Mouse (Mus musculus): ENCODE measurements at regions not wholly inside any gene's neighbourhood (a gene's known extent, or its start where the extent isn't known, plus 50 kb on each side); places are given as distances from the start of the nearest gene placed in this dataset.

GRCm38 (mm10) chr9:94302575-94302974, 235.3 kb downstream of the 1190002N15Rik start:
- Histone ChIP-seq H3K27me3 (ENCODE audit: insufficient read depth, low read length) (no peaks in the 10 kb centered on the region), H3K9ac (no peak overlapping the region), H3K4me2 (ENCODE audit: low read depth) (no peak overlapping the region), H3K4me1 (ENCODE audit: insufficient read depth) (no peaks in the 10 kb centered on the region), H3K36me3 (ENCODE audit: insufficient read depth) (no peaks in the 10 kb centered on the region), H3K9me3 (ENCODE audit: low read length) (no peaks in the 10 kb centered on the region), H3K4me3 (ENCODE audit: low read depth, low read length) (no peak overlapping the region), H3K27ac (ENCODE audit: low read depth, low read length) (no peak overlapping the region)
- TF ChIP-seq CTCF (IDR thresholded peaks at IDR 0.05; ENCODE audit: low read depth) = no peak
- ATAC-seq (no peak), DNase-seq (no peak)
- 79% methylated on average over 3 of the region's 3 CpGs for WGBS

- WGBS = 68% methylated on average over 1 of the region's 1 CpGs
- H3K27me3 ChIP-seq (ENCODE audit: insufficient read depth, low read length) = no peaks in the 10 kb centered on the region
- ATAC-seq = no peak
- no peaks in the 10 kb centered on the region for H3K4me1 ChIP-seq (ENCODE audit: insufficient read depth)
- no peak overlapping the region for H3K9ac ChIP-seq
- H3K27ac ChIP-seq (ENCODE audit: low read depth, low read length) = no peak overlapping the region
- H3K9me3 ChIP-seq (ENCODE audit: low read length) = no peaks in the 10 kb centered on the region
- H3K4me2 ChIP-seq (ENCODE audit: low read depth) = no peak overlapping the region
- H3K4me3 ChIP-seq (ENCODE audit: low read depth, low read length) = no peak overlapping the region
- DNase-seq = no peak
- no peak for TF ChIP-seq CTCF (IDR thresholded peaks at IDR 0.05; ENCODE audit: low read depth)
- H3K36me3 ChIP-seq (ENCODE audit: insufficient read depth) = no peaks in the 10 kb centered on the region
Observed at GRCm38 (mm10) chr9:94301896-94302295, 236.0 kb downstream of the 1190002N15Rik start.

DNA sequence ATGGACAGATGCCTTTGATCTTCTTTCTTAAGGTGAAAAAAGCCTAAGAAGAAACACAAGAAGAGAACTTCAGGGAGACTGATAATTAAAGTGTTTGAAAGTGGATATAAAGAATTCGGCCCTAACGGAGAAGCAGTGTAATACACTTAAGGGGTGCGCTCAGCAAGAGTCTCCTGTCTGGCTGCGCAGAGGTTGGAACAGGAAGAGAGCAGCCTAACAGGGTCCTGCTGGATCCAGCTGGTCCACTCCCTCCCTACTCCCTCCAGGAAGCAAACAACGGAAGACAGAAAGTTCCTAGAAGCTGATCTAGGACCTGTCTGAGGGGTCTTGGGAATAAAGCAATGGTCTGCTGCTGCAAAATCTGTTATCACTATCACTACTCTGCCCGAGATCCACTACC, 242.4 kb downstream of the 1190002N15Rik start:
- DNase-seq = no peak
- Histone ChIP-seq H3K9ac (no peak overlapping the region), H3K36me3 (ENCODE audit: insufficient read depth) (no peaks in the 10 kb centered on the region), H3K27ac (ENCODE audit: low read depth, low read length) (no peak overlapping the region), H3K27me3 (ENCODE audit: insufficient read depth, low read length) (no peaks in the 10 kb centered on the region), H3K4me2 (ENCODE audit: low read depth) (no peak overlapping the region), H3K9me3 (ENCODE audit: low read length) (no peaks in the 10 kb centered on the region), H3K4me1 (ENCODE audit: insufficient read depth) (no peaks in the 10 kb centered on the region), H3K4me3 (ENCODE audit: low read depth, low read length) (no peak overlapping the region)
- no peak for ATAC-seq
- no peak for TF ChIP-seq CTCF (IDR thresholded peaks at IDR 0.05; ENCODE audit: low read depth)
- 86% methylated on average over 6 of the region's 6 CpGs for whole genome bisulfite sequencing

DNA sequence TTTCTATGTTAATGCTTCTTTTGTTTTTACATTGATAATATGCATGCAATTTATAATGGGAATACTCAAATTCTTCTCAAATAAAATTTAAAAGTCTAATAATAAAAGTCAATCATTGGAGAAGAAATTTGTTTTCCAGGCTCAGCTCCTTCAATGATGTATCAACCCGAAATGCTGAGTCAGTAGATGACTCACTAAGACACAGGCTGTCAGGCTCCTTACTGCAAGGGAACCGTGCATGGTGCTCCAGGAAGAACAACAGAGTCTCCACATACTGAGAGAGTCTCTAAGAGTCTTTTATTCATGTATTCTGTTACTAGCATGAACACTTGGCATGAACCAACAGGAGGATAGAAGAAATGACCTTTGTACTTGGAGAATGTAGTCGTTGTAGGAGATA, 245.7 kb downstream of the 1190002N15Rik start:
- H3K27me3 ChIP-seq (ENCODE audit: insufficient read depth, low read length) = no peaks in the 10 kb centered on the region
- DNase-seq = no peak
- H3K36me3 ChIP-seq (ENCODE audit: insufficient read depth) = no peaks in the 10 kb centered on the region
- no peak overlapping the region for H3K9ac ChIP-seq
- H3K27ac ChIP-seq (ENCODE audit: low read depth, low read length) = no peak overlapping the region
- H3K4me2 ChIP-seq (ENCODE audit: low read depth) = no peak overlapping the region
- H3K4me1 ChIP-seq (ENCODE audit: insufficient read depth) = no peaks in the 10 kb centered on the region
- ATAC-seq = no peak
- no peaks in the 10 kb centered on the region for H3K9me3 ChIP-seq (ENCODE audit: low read length)
- TF ChIP-seq CTCF (IDR thresholded peaks at IDR 0.05; ENCODE audit: low read depth) = no peak
- 72% methylated on average over 3 of the region's 3 CpGs for WGBS
- no peak overlapping the region for H3K4me3 ChIP-seq (ENCODE audit: low read depth, low read length)

DNA sequence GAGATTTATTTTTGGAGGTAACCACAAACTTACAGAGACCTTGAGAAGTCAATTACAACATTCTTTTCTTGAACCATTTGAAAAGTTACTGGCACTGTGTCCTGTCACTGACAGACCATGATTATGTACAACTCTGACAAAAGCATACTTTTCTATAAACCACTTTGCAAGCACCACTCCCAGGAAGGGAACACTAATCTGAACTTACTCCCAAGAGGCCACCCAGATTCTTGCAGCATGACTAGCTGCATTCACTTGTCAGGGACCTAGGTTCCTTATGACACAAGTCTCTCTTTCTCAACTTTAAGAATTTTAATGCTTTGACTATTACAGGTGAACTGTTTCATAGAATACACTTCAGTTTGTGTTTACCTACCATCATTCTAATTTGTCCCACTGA, 248.3 kb downstream of the 1190002N15Rik start:
- H3K27ac ChIP-seq (ENCODE audit: low read depth, low read length) = no peak overlapping the region
- H3K4me2 ChIP-seq (ENCODE audit: low read depth) = no peak overlapping the region
- no peak overlapping the region for H3K9ac ChIP-seq
- no peaks in the 10 kb centered on the region for H3K27me3 ChIP-seq (ENCODE audit: insufficient read depth, low read length)
- no peak for ATAC-seq
- DNase-seq = no peak
- TF ChIP-seq CTCF (IDR thresholded peaks at IDR 0.05; ENCODE audit: low read depth) = no peak
- no peaks in the 10 kb centered on the region for H3K4me1 ChIP-seq (ENCODE audit: insufficient read depth)
- H3K36me3 ChIP-seq (ENCODE audit: insufficient read depth) = no peaks in the 10 kb centered on the region
- H3K9me3 ChIP-seq (ENCODE audit: low read length) = no peaks in the 10 kb centered on the region
- no peak overlapping the region for H3K4me3 ChIP-seq (ENCODE audit: low read depth, low read length)

- Histone ChIP-seq H3K4me1 (ENCODE audit: insufficient read depth) (no peaks in the 10 kb centered on the region), H3K27me3 (ENCODE audit: insufficient read depth, low read length) (no peaks in the 10 kb centered on the region), H3K36me3 (ENCODE audit: insufficient read depth) (no peaks in the 10 kb centered on the region), H3K4me3 (ENCODE audit: low read depth, low read length) (no peak overlapping the region), H3K9me3 (ENCODE audit: low read length) (no peaks in the 10 kb centered on the region), H3K4me2 (ENCODE audit: low read depth) (no peak overlapping the region), H3K27ac (ENCODE audit: low read depth, low read length) (no peak overlapping the region), H3K9ac (no peak overlapping the region)
- ATAC-seq = no peak
- WGBS = 76% methylated on average over 2 of the region's 2 CpGs
- no peak for TF ChIP-seq CTCF (IDR thresholded peaks at IDR 0.05; ENCODE audit: low read depth)
- no peak for DNase-seq
Observed at GRCm38 (mm10) chr9:94287559-94287958, 250.3 kb downstream of the 1190002N15Rik start.

DNA sequence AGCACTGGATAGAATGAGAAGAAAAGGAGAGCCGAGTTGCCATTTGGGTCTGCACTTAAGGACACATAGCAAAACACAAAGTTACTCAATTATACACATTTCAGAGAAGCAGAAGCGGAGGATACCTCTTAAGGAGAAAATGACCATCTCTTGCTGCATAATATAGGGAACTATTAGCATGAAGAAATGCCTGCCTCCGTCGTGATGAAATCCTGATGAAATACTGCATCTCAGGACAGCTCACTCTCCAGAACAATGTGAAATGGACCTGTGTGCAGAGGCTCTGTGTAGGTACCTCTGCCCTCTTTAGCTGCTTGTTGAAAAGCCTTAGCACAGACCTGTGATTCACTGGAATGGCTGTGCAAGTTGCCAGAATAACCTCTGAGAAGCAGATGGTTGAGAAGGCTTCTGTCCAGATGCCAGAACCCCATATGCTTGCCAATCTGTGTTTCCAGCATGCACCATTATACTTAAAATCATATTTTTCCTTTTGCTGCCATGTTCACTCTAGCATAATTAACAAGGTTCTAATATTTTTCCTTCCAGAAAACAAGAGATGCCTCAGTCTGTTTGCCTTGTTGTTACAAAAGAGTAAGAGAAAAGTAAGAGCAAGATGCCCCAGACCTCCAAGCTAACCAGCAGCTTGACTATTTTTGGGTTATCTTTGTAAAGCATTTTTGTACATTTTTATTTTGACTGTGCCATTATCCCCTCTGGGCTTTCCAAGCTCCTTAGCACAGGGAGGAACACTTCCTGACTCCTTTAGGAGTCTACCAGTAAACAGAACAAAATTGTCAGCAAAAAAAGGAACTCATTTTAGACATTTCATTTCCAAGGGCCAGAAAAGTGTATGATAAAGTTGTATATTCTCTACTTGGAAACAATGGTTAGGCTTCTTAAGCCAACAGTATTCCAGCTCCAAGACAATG, 259.0 kb downstream of the 1190002N15Rik start:
- TF ChIP-seq CTCF (IDR thresholded peaks at IDR 0.05; ENCODE audit: low read depth) = no peak
- Histone ChIP-seq H3K4me2 (ENCODE audit: low read depth) (no peak overlapping the region), H3K27me3 (ENCODE audit: insufficient read depth, low read length) (no peaks in the 10 kb centered on the region), H3K27ac (ENCODE audit: low read depth, low read length) (no peak overlapping the region), H3K4me1 (ENCODE audit: insufficient read depth) (no peaks in the 10 kb centered on the region), H3K36me3 (ENCODE audit: insufficient read depth) (no peaks in the 10 kb centered on the region), H3K9me3 (ENCODE audit: low read length) (no peaks in the 10 kb centered on the region), H3K4me3 (ENCODE audit: low read depth, low read length) (no peak overlapping the region), H3K9ac (no peak overlapping the region)
- 72% methylated on average over 4 of the region's 4 CpGs for WGBS
- peak; percentile 76 for DNase-seq
- peak; percentile 45 for ATAC-seq

All from forebrain, postnatal 0 days (tissue).